ENCODE assay signal across 12 mouse cellular contexts in the genomic region with DNA sequence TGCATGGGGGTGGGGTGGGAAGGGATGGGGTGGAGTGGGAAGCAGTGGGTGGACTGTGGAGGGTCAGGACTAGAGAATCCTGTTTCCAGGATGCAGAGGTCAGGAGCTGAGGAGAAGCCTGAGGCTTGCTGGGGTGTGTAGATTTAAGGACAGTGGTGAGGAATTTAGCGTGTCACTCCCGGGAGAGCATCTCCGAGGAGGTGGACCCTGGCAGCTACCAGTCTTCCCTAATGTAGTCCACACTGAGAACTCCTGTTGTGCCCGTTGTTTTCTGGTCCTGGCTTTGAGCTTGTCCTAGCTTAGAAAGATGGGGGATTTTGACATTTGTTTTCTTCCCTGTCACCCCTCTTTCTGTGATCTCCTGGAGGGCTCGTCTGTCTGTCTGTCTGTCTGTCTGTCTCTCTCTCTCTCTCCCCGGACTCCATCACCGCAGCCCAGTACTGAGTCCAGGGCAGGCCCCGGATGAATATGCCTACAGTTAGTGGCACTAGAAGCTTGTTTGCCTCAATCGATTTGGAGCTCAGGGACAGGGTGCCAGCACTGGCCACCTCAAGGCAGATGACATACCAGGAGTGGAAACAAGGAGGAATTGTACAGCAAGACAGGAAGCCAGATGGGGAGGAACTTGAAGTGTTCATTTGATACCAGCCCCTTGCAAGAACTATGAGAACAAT. TPM values are rescaled to one million over a fixed set of nuclear protein-coding genes. Genes with fewer than 3 reads are reported as not detected.
A peak's percentile ranks its signal among the peaks of the same experiment; 100 is the strongest.
DNase-seq lines count a peak whose midpoint lies in the region; ATAC-seq lines count a peak whose summit lies in the region.
"Had no signal": no experiment of that assay in that cellular context is flagged by ENCODE, and none has a peak within 500 bp of the region (broad histone marks: within the 10 kb centered on the region; RNA-seq: fewer than 3 reads in every experiment).

No protein-coding gene starts in this region.

- H3K27ac ChIP-seq in midbrain, embryonic 10.5 days (replicated peaks), result peak overlapping the region; percentile 81
- no peak overlapping the region for H3K27ac ChIP-seq in midbrain, embryonic 11.5 days (ENCODE audit: low read depth, low read length)
- peak overlapping the region; percentile 82 for H3K27ac ChIP-seq in hindbrain, embryonic 15.5 days (replicated peaks)
- no peak overlapping the region for H3K27ac ChIP-seq in stomach, embryonic 14.5 days (ENCODE audit: low read length)
- H3K27ac ChIP-seq: liver, embryonic 15.5 days had no signal

- 65% methylated on average over 9 of the region's 9 CpGs for WGBS in midbrain, embryonic 10.5 days
- WGBS in midbrain, embryonic 11.5 days, result 57% methylated on average over 9 of the region's 9 CpGs
- WGBS in hindbrain, embryonic 15.5 days, result 39% methylated on average over 9 of the region's 9 CpGs
- WGBS in stomach, embryonic 14.5 days, result 64% methylated on average over 9 of the region's 9 CpGs

- H3K27me3 ChIP-seq in midbrain, embryonic 10.5 days (ENCODE audit: low read depth, poor library complexity, severe bottlenecking), result peaks cover 29% of the 10 kb centered on the region
- no peaks in the 10 kb centered on the region for H3K27me3 ChIP-seq in midbrain, embryonic 11.5 days (ENCODE audit: control insufficient read depth, insufficient read depth, low read length)
- H3K27me3 ChIP-seq in hindbrain, embryonic 15.5 days, result no peaks in the 10 kb centered on the region
- no peaks in the 10 kb centered on the region for H3K27me3 ChIP-seq in stomach, embryonic 14.5 days (ENCODE audit: control insufficient read depth, insufficient read depth, low read length)
- H3K27me3 ChIP-seq: liver, embryonic 15.5 days had no signal

- H3K4me1 ChIP-seq in midbrain, embryonic 10.5 days, result peaks cover 55% of the 10 kb centered on the region
- H3K4me1 ChIP-seq in midbrain, embryonic 11.5 days (ENCODE audit: control insufficient read depth, insufficient read depth, low read length), result peaks cover 27% of the 10 kb centered on the region
- H3K4me1 ChIP-seq in hindbrain, embryonic 15.5 days (replicated peaks), result peaks cover 48% of the 10 kb centered on the region
- H3K4me1 ChIP-seq in stomach, embryonic 14.5 days (ENCODE audit: control insufficient read depth, insufficient read depth, low read length), result peaks cover 21% of the 10 kb centered on the region

- no peak for ATAC-seq in midbrain, embryonic 11.5 days (ENCODE audit: low FRiP score)
- no peak for ATAC-seq in hindbrain, embryonic 15.5 days (ENCODE audit: low FRiP score, low read depth)
- ATAC-seq in stomach, embryonic 14.5 days (ENCODE audit: insufficient number of reproducible peaks, insufficient read depth, low FRiP score, low read depth), result 0 out of 2 replicates have a peak, but pooled peaks have one; percentile 16

- H3K9ac ChIP-seq in midbrain, embryonic 11.5 days (ENCODE audit: low read length), result no peak overlapping the region
- no peak overlapping the region for H3K9ac ChIP-seq in hindbrain, embryonic 15.5 days
- H3K9ac ChIP-seq in stomach, embryonic 14.5 days (replicated peaks; ENCODE audit: low read depth, low read length), result no peak overlapping the region
- H3K9ac ChIP-seq: liver, embryonic 15.5 days had no signal

- H3K4me3 ChIP-seq in midbrain, embryonic 10.5 days, result no peak overlapping the region
- H3K4me3 ChIP-seq in midbrain, embryonic 11.5 days (ENCODE audit: low read depth, low read length), result no peak overlapping the region
- no peak overlapping the region for H3K4me3 ChIP-seq in hindbrain, embryonic 15.5 days
- no peak overlapping the region for H3K4me3 ChIP-seq in stomach, embryonic 14.5 days (ENCODE audit: low read depth, low read length)
- H3K4me3 ChIP-seq: liver, embryonic 15.5 days had no signal

- H3K4me2 ChIP-seq in midbrain, embryonic 11.5 days, result no peak overlapping the region
- peak overlapping the region; percentile 44 for H3K4me2 ChIP-seq in hindbrain, embryonic 15.5 days
- H3K4me2 ChIP-seq in stomach, embryonic 14.5 days (replicated peaks; ENCODE audit: low read depth, low read length), result no peak overlapping the region
- H3K4me2 ChIP-seq: liver, embryonic 15.5 days had no signal

- peak; percentile 71 for DNase-seq in cerebellum, adult 11-12 months
- DNase-seq in cerebellum, postnatal 4 days (ENCODE audit: low spot score in 2 of 2), result no peak
- no peak for DNase-seq in midbrain, embryonic 10.5 days (ENCODE audit: low spot score)
- no peak for DNase-seq in midbrain, embryonic 11.5 days (ENCODE audit: low spot score, missing footprints)
- DNase-seq in frontal cortex, postnatal 36 days (ENCODE audit: low spot score in 2 of 2), result no peak
- no peak for DNase-seq in gastrocnemius, postnatal 14 days
- DNase-seq: heart, postnatal 10 days; kidney, postnatal 10 days; thymus, adult 2 months had no signal

- no peaks in the 10 kb centered on the region for H3K36me3 ChIP-seq in midbrain, embryonic 10.5 days
- H3K36me3 ChIP-seq in midbrain, embryonic 11.5 days (ENCODE audit: control insufficient read depth, insufficient read depth, low read length), result no peaks in the 10 kb centered on the region
- H3K36me3 ChIP-seq in hindbrain, embryonic 15.5 days, result no peaks in the 10 kb centered on the region
- H3K36me3 ChIP-seq in stomach, embryonic 14.5 days (ENCODE audit: control insufficient read depth, insufficient read depth, low read length), result no peaks in the 10 kb centered on the region

- H3K9me3 ChIP-seq in midbrain, embryonic 10.5 days (replicated peaks), result no peaks in the 10 kb centered on the region
- H3K9me3 ChIP-seq in midbrain, embryonic 11.5 days (ENCODE audit: control insufficient read depth, low read length), result peaks cover 2% of the 10 kb centered on the region; the same call in 1 of the 2 replicates
- H3K9me3 ChIP-seq in hindbrain, embryonic 15.5 days, result no peaks in the 10 kb centered on the region
- H3K9me3 ChIP-seq in stomach, embryonic 14.5 days (ENCODE audit: control insufficient read depth, low read depth, low read length), result no peaks in the 10 kb centered on the region
- H3K9me3 ChIP-seq: liver, embryonic 15.5 days had no signal

- intact Hi-C loops in gastrocnemius, postnatal 14 days (cut with DNase I; ENCODE audit: low total_unique reads), result no loop called here

RNA-seq across cellular contexts. Expression of gene Ttc7, which starts 49.6 kb away (rescaled TPM):
- polyA plus RNA-seq in midbrain, embryonic 10.5 days (2016; fragmentation: Nextera tagmentation; extraction: Ambion mirVana), result 3.5 and 5.4 TPM in 2 replicates
- polyA plus RNA-seq in midbrain, embryonic 11.5 days (2014; fragmentation: Nextera tagmentation; extraction: Ambion mirVana), result 3.0 and 3.1 TPM in 2 replicates
- 5.3 and 8.2 TPM in 2 replicates for polyA plus RNA-seq in hindbrain, embryonic 15.5 days (2015; fragmentation: Nextera tagmentation; extraction: Ambion mirVana)
- polyA plus RNA-seq in stomach, embryonic 14.5 days (2014; fragmentation: Nextera tagmentation; extraction: Ambion mirVana), result 4.6 and 5.9 TPM in 2 replicates
- total RNA-seq in gastrocnemius, postnatal 14 days (2021), result 10 to 100 TPM; 13.2 to 14.5 TPM

Comparison
In these comparisons a context has a peak if more than half of its experiments do, and no peak if none do; other contexts are left out.
1. H3K27ac ChIP-seq: peak in midbrain, embryonic 10.5 days (single experiment) and hindbrain, embryonic 15.5 days (single experiment); none in midbrain, embryonic 11.5 days (single experiment) and stomach, embryonic 14.5 days (single experiment).